Mouse (Mus musculus) left cerebral cortex, postnatal 14 days (tissue): ENCODE measurements at regions not wholly inside any gene's neighbourhood (a gene's known extent, or its start where the extent isn't known, plus 50 kb on each side); places are given as distances from the start of the nearest gene placed in this dataset.

Experiments used
- DNase-seq, 2 experiments: peaks; one replicate each; pipeline ENCODE4 v3.0.0; 2021 to 2022; ENCODE audit warnings: low spot score in 2 of 2, mixed read lengths in 1 of 2
- intact Hi-C: fragments of 180-260 bp; cut with DNase I; formaldehyde crosslinking; loops from one replicate; pipeline ENCODE4 v1.15.1; 2025

- no peak for DNase-seq
- intact Hi-C loops: no loop called here
These were observed 158.6 kb upstream of the Gimd1 start for GRCm38 (mm10) chr3:132471070-132471469.

GRCm38 (mm10) chr3:132477768-132478167 is 151.9 kb upstream of the Gimd1 start:
- DNase-seq: no peak
- intact Hi-C loops: no loop called here

- intact Hi-C loops: no loop called here
These were observed 150.3 kb upstream of the Gimd1 start for GRCm38 (mm10) chr3:132479275-132479674.

GRCm38 (mm10) chr3:132484814-132485213 is 144.8 kb upstream of the Gimd1 start:
- no peak for DNase-seq
- intact Hi-C loops: no loop called here

More at GRCm38 (mm10) chr3:132479275-132479674, 150.3 kb upstream of the Gimd1 start:
- no peak for DNase-seq

- intact Hi-C loops: no loop called here
- DNase-seq: no peak
These were observed 144.1 kb upstream of the Gimd1 start for GRCm38 (mm10) chr3:132485553-132485952.

GRCm38 (mm10) chr3:132506095-132506494 is 123.5 kb upstream of the Gimd1 start:
- DNase-seq: peak; percentile 44 to 51
- intact Hi-C loops: loop anchor here (10.0 kb wide), 1 partner anchor 129 kb away; no protein-coding TSS in a partner anchor

GRCm38 (mm10) chr3:132510240-132510639 is 119.4 kb upstream of the Gimd1 start:
- intact Hi-C loops: no loop called here

GRCm38 (mm10) chr3:132512526-132513102 is 117.0 kb upstream of the Gimd1 start:
- no peak for DNase-seq
- intact Hi-C loops: no loop called here

More at GRCm38 (mm10) chr3:132510240-132510639, 119.4 kb upstream of the Gimd1 start:
- DNase-seq: no peak

GRCm38 (mm10) chr3:132533323-132533904 is 96.2 kb upstream of the Gimd1 start:
- no peak for DNase-seq
- intact Hi-C loops: no loop called here

- DNase-seq: no peak
- intact Hi-C loops: no loop called here
These were observed 89.6 kb upstream of the Gimd1 start for GRCm38 (mm10) chr3:132539780-132540658.

GRCm38 (mm10) chr3:132551238-132551808 is 78.3 kb upstream of the Gimd1 start:
- DNase-seq: no peak
- intact Hi-C loops: no loop called here

GRCm38 (mm10) chr3:132565755-132566154 is 63.9 kb upstream of the Gimd1 start:
- no peak for DNase-seq
- intact Hi-C loops: no loop called here

GRCm38 (mm10) chr3:132566301-132566700 is 63.3 kb upstream of the Gimd1 start:
- intact Hi-C loops: no loop called here
- DNase-seq: no peak
